Mouse (Mus musculus): ENCODE results near the gene Usp53.

DNA sequence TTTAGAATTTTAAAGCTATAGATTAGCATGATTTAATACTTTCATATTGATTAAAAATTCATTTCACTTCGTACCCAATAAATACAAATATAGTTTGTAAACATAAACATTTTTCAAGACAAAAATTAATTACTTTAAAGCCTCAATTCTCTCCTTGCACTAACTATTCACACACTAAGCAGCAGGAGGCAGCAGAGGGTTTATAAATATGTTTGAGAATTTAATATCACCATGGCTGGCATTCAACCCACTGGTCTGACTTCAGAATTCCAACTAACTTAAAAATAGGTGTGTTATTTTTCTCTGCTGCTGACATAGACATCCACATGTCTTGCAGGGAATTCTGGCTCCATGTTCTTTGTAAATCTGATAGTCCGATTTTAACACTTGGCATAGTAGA, 45.1 kb downstream of the Usp53 start:
- TF ChIP-seq TAL1 (IDR thresholded peaks at IDR 0.05; ENCODE audit: low read length) = no peak
- no peak for TF ChIP-seq GATA1 (IDR thresholded peaks at IDR 0.05; ENCODE audit: low read length)

Data from erythroblast, embryonic 14.5 days (primary cell).